Mouse (Mus musculus): ENCODE measurements at regions not wholly inside any gene's neighbourhood (a gene's known extent, or its start where the extent isn't known, plus 50 kb on each side); places are given as distances from the start of the nearest gene placed in this dataset.

GRCm38 (mm10) chr6:127207308-127207707 is 55.3 kb upstream of the Ccnd2 start:
- DNase-seq = no peak

GRCm38 (mm10) chr6:127213355-127213754 is 61.4 kb upstream of the Ccnd2 start:
- no peak for DNase-seq

GRCm38 (mm10) chr6:127215915-127216314 is 63.9 kb upstream of the Ccnd2 start:
- no peak for DNase-seq

GRCm38 (mm10) chr6:127218634-127219445 is 66.8 kb upstream of the Ccnd2 start:
- DNase-seq = peak; percentile 7

GRCm38 (mm10) chr6:127219446-127219802 is 67.4 kb upstream of the Ccnd2 start:
- no peak for DNase-seq

- no peak for DNase-seq
Observed at GRCm38 (mm10) chr6:127226242-127226983, 74.4 kb upstream of the Ccnd2 start.

GRCm38 (mm10) chr6:127236510-127237109 is 84.6 kb upstream of the Ccnd2 start:
- no peak for DNase-seq

GRCm38 (mm10) chr6:127237168-127237567 is 85.2 kb upstream of the Ccnd2 start:
- no peak for DNase-seq

- no peak for DNase-seq
Observed at GRCm38 (mm10) chr6:127239529-127240471, 87.8 kb upstream of the Ccnd2 start.

- no peak for DNase-seq
Observed at GRCm38 (mm10) chr6:127240472-127241375, 88.7 kb upstream of the Ccnd2 start.

GRCm38 (mm10) chr6:127241693-127242425 is 89.9 kb upstream of the Ccnd2 start:
- DNase-seq = no peak

- DNase-seq = no peak
Observed at GRCm38 (mm10) chr6:127243032-127243431, 91.0 kb upstream of the Ccnd2 start.

- DNase-seq = no peak
Observed at GRCm38 (mm10) chr6:127245814-127246440, 93.9 kb upstream of the Ccnd2 start.

GRCm38 (mm10) chr6:127246730-127247129 is 94.7 kb upstream of the Ccnd2 start:
- no peak for DNase-seq

GRCm38 (mm10) chr6:127247343-127247742 is 95.3 kb upstream of the Ccnd2 start:
- DNase-seq = no peak

- DNase-seq = no peak
Observed at GRCm38 (mm10) chr6:127250181-127250873, 98.3 kb upstream of the Ccnd2 start.

- no peak for DNase-seq
Observed at GRCm38 (mm10) chr6:127250874-127251670, 99.1 kb upstream of the Ccnd2 start.

- no peak for DNase-seq
Observed at GRCm38 (mm10) chr6:127251671-127251985, 99.6 kb upstream of the Ccnd2 start.

Measured in right cerebral cortex, postnatal 4 days (tissue).